Mouse (Mus musculus) left cerebral cortex, postnatal 36 days (tissue): ENCODE results near the gene Nav2. TPM values are rescaled to one million over a fixed set of nuclear protein-coding genes. Genes with fewer than 3 reads are reported as not detected.

Experiments
- DNase-seq, 2 experiments: peaks; one replicate each; pipeline ENCODE4 v3.0.0; 2021 to 2022; ENCODE audit warnings: low spot score in 2 of 2, mixed read lengths in 1 of 2
- intact Hi-C: fragments of 180-260 bp; cut with DNase I; formaldehyde crosslinking; loops from one replicate; pipeline ENCODE4 v1.15.1; 2025
- total RNA-seq, 2 experiments: library from RNA; stranded (reverse); gene quantifications; 2 replicates each; pipeline ENCODE4 v1.2.3; 2021

The Nav2 gene
- total RNA-seq, 2 experiments from 2014 or later, result 62.0 to 120 TPM

GRCm38 (mm10) chr7:49248333-49249086 is 340.0 kb downstream of the Nav2 start:
- peak; percentile 71 to 73 for DNase-seq
- intact Hi-C loops, result loop anchor here (2.0 kb wide), 1 partner anchor 116 kb away; no protein-coding TSS in a partner anchor

- no peak for DNase-seq
- intact Hi-C loops, result loop anchor here (2.0 kb wide), 1 partner anchor 117 kb away; no protein-coding TSS in a partner anchor
Observed at GRCm38 (mm10) chr7:49249462-49249861, 340.9 kb downstream of the Nav2 start.

DNA sequence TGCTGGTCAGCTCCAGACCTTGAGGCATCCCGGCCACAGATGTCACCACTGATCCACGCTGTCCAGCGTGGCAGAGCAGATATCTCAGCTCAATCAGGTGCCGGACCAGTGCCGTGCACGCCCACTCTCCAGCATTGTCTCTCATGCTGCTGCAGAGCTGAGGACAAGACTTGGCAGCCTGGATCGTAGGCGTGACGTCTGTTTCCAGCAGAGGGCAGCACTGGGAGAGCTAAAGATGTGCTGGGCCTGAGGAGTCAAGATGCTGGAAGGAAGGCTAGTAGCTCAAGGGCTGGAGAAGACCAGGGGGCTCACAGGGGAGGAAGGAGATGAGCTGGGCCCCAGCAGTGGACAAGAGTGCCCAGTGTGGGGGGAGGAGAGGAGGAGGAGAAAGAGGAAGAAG is 341.5 kb downstream of the Nav2 start:
- intact Hi-C loops, result loop anchor here (1.0 to 5.0 kb wide), 3 partner anchors 22 to 177 kb away; no protein-coding TSS in a partner anchor
- DNase-seq, result peak; percentile 87 to 90

DNA sequence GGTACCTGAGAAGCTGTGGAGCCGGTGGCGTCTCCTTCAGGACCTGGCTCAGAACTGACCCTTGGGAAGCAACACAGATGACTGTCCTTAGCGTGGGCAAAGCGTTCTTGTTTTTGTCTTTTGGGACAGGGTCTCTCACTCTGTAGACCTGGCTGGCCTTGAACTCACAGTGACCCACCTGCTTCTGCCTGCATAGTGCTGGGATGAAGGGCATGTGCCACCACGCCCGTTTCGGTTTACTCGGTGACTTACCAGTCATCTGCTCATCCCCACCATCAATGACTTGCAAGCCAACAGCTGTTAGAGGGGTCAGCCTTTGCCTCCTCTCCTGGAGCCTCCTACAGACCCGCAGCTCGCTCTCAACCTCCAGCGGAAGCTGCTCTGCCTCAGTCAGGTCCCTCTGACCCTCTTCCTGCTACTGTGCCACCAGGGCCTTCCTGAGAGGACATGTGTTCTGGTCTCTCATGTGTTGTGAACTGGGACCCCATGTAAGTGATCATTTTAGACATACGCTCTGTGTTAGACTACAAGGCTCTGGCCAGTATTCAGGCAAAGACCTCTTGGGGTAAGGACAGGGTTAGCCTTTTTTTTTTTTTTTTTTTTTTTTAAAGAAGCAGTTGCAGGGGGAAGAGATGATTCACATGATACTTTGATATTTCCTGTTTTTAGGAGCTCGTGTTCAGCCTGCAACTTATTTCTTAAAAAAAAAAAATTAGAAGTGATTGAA is 342.2 kb downstream of the Nav2 start:
- DNase-seq, result no peak
- intact Hi-C loops, result loop anchor here (1.0 to 5.0 kb wide), 2 partner anchors 22 to 177 kb away; no protein-coding TSS in a partner anchor

DNA sequence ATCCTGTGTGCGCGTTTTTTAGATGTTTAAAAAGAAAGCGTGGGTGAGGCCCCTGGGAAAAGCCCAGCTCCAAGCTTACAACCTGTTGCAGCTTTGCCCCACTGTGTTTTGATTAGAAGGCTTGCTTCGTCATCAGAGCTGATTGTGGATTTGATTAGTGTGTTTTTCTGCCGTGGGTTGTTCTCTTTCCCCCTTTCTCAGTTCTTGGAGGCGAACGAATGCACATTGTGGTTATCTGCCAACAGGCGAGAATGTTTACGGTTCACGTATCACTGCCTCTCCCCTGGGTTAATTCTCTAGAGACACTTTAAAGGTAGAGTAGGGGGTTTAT is 342.8 kb downstream of the Nav2 start:
- DNase-seq, result no peak
- intact Hi-C loops, result loop anchor here (5.0 kb wide), 1 partner anchor 176 kb away; no protein-coding TSS in a partner anchor

GRCm38 (mm10) chr7:49252444-49252843 is 343.9 kb downstream of the Nav2 start:
- intact Hi-C loops, result loop anchor here (5.0 kb wide), 1 partner anchor 175 kb away; no protein-coding TSS in a partner anchor
- DNase-seq, result no peak

DNA sequence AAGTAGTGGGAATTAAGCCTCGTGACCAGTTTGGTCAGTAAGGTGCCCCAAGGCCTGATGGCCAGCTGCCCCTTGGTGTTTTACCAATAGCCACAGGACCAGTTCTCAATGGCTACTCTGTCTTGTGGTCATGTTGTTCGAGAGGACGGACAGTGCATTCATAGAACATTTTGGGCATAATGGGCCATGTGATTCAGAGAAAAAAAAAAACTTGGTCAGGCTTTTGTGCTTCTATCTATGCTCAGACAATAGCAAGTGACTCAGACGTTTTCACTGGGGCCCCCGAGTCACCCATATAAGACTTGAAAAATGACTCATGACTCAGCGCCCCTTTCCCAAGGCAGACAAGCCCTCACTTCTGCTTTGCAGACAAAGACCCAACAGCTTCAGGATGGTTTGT is 344.4 kb downstream of the Nav2 start:
- no peak for DNase-seq
- intact Hi-C loops, result loop anchor here (5.0 kb wide), 1 partner anchor 174 kb away; no protein-coding TSS in a partner anchor

GRCm38 (mm10) chr7:49255053-49255452 is 346.5 kb downstream of the Nav2 start:
- intact Hi-C loops, result no loop called here

GRCm38 (mm10) chr7:49257234-49257906 is 348.9 kb downstream of the Nav2 start:
- DNase-seq, result no peak
- intact Hi-C loops, result no loop called here

More at GRCm38 (mm10) chr7:49255053-49255452, 346.5 kb downstream of the Nav2 start:
- no peak for DNase-seq

DNA sequence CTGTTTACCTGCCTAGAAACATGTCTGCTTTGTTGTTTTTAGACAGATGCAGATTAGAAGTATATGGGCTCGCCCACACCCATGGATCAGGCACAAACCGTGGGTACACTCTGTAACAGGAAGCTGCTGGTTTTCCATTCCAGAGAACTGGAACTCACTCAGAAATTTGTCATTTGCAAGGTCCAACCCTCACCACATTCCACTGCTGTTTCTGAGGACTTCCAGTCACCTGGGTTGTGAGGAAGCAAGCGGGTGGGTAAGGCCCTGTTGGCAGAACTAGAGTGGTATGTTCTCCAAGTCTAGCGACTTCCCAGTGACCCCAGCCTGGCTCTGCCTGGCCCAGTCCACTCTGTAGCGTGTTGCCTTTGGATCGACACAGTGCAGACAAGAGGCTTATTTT is 349.6 kb downstream of the Nav2 start:
- DNase-seq, result peak; percentile 59 to 68
- intact Hi-C loops, result no loop called here

DNA sequence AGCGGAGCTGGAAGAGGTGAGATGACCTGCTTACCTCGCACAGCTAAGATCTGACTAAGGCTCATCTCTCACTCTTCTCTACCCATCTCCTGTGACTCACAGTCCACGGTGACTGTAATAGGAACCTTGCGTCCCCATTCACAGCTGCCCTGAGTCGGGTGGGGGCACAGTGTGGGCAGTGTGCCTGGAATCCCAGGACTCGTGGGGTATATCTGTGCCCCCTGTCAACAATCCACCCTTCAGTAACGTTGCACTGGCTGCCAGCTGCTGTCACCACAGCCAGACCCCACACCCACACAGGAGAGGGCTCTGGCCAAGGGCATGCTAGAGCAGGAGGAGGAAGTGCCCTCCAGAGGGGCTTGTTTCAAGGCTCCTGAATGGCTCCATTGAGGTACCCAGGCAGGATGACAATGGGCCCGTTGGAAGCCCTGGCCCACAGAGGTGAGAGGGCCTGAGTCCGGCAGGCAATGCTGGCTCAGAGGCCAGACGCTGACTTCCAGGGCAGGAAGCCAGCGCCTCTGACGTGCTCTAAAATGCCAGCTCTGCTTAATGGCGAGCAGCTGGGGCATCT is 353.5 kb downstream of the Nav2 start:
- intact Hi-C loops, result loop anchor here (10.0 kb wide), 1 partner anchor 377 kb away; the partner anchor contains the start of gene E2f8
- peak in 1 of 2 experiments; percentile 42 for DNase-seq

DNA sequence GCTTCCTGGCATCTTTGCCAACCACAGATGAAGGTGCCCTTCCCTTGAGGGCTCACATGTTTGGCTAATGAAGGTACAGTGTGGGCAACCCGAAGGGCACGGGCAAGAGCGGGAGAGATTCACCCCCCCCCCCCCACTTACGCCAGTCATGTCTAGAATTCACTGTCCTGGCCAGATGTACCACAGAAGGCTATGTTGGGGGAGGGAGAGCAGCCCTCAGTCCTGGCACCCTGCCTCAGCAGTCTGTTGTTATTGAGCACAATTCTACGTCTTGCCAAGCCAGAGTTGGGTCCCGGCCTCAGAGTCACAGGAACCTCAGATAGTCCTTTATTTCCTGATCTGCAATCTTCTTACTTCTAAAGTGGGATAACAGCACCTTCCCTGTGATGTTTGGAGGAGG is 357.9 kb downstream of the Nav2 start:
- intact Hi-C loops, result loop anchor here (10.0 kb wide), 1 partner anchor 382 kb away; the partner anchor contains the start of gene E2f8
- DNase-seq, result no peak

DNA sequence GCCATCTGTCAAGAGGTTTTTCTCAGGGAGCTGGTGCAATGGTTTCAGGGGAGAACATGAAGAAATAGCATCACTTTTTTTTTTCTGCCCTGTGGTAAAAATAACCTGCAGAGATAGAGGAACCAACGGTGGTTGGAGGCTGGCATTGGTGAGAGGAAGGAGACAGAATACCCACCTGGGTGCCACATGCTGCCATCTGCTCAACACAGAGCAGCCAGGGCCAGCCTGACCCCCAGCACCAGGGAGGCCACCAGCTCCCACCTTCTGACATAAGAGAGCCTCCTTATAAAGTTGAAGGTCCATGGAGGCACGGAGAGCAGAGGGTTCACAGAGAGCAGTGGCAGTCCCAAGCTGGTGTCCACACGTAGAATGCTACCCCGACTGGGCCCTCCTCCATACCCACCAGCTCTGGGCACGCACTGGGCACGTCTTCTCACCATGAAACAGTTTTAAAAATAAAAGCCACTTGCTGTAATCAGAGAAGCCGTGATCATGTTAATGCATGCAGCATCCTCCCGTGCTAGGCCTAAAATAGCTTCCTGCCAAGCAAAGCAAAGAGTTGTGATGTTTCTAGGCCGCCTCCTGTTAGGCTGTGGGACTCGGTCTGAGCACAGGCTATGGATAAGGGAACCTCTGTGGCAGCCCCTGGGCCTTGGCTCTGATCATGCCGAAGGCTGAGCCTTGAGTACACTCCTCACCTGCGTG is 359.3 kb downstream of the Nav2 start:
- DNase-seq, result peak; percentile 77
- intact Hi-C loops, result loop anchor here (10.0 kb wide), 1 partner anchor 383 kb away; the partner anchor contains the start of gene E2f8

DNA sequence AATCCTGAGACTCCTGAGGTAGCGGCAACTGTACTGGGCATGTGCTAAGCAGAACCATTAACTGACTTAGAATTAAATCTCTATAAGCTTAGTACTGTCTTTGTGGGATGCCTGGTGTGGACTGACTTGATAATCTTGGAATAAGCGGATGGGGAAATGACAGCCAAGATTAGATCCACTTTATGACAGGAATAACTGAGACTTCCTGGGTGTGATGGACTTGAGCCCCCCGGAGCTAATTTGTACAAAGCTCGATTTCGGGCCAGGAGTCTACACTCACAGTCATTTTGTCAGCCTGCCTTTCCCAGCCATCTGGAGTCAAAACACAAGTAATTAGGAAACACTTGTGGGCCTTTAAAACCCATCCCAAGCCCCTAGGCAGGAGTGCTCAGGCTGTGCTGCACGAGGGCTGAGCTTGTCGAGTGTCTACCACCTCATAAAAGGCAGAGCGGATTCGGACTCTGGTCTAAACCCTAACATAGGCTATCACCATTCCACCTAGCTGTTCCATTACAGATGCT is 359.9 kb downstream of the Nav2 start:
- no peak for DNase-seq
- intact Hi-C loops, result loop anchor here (10.0 kb wide), 1 partner anchor 384 kb away; the partner anchor contains the start of gene E2f8

GRCm38 (mm10) chr7:49270855-49271254 is 362.3 kb downstream of the Nav2 start:
- intact Hi-C loops, result loop anchor here (5.0 kb wide), 1 partner anchor 156 kb away; no protein-coding TSS in a partner anchor
- DNase-seq, result no peak

DNA sequence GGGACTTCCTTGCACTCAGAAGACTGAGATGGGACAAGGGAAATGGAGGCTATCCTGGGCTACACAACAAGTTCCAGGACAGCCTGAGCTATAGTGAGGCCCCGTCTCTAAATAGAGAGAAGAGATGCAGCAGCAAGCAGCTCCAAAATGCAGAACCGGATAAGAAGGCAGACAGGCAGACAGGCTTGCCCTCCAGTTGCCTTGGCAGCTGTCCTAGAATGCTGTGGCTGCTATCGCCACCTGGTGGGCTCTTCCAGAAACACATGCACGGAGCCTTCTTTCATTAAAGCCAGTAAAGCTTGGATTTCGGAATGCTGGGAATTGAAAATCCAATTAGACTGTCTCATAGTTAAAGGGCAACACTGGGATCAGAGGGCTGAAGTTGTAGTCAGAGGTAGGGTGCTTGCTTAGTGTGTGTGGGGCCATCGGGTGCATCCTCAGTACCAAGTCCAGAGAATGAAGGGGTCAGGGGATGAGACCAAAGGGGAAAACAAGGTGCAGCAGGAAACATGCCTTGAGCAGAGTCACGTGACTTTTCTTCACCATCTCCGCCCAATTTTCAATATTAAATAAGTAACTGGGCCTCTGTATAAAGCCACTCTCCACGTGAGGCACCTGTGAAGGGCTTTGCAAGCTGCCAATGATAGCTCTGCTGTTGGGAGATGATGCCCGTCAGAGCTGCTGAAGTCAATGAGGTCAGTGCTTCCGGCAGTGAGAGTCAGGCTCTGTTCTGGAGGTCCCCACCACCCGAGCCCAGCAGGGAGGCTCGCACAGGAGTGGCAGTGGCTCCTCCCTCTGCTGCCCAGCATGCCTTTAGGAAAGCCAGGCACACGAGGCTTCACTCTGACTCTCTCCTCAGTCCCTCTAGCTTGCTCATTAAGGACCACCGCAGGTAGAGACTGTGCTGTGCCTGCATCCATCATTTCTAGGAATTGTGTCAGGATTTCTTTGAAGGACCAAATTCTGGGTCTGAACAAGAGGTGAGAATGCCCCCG is 364.2 kb downstream of the Nav2 start:
- DNase-seq, result peak; percentile 79 to 80
- intact Hi-C loops, result loop anchor here (1.0 to 5.0 kb wide), 3 partner anchors 22 to 155 kb away; no protein-coding TSS in a partner anchor
